Mouse (Mus musculus): Measurements from ENCODE around the gene Pcdh7. TPM values are rescaled to one million over a fixed set of nuclear protein-coding genes. Genes with fewer than 3 reads are reported as not detected.

Gene Pcdh7
- total RNA-seq, 2 experiments from 2014 or later = 1.8 TPM; not detected in 1

DNA sequence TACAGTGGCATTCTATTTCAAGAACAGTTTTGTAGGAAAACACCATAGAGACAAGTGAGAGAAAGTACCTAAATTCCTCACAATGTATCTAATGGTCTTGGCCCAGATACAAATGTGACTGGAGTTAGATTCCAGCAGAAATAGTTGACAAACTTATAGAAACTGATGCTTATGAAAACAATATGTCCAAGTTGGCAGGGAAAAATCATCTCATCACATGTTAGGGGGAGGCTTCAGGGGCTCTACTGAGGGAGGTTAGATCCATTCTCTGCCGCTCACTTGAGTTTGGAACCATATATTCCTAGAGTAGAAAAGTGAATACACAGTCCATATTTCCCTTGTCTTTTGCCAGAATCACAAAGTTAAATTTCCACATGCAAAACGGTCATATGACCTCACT is 150.1 kb downstream of the Pcdh7 start:
- no peak for ATAC-seq (replicated peaks; ENCODE audit: low FRiP score, poor library complexity, severe bottlenecking)

- ATAC-seq (replicated peaks; ENCODE audit: low FRiP score, poor library complexity, severe bottlenecking) = no peak
These were observed 150.9 kb downstream of the Pcdh7 start for GRCm38 (mm10) chr5:57868702-57869101.

- no peak for ATAC-seq (replicated peaks; ENCODE audit: low FRiP score, poor library complexity, severe bottlenecking)
These were observed 153.0 kb downstream of the Pcdh7 start for GRCm38 (mm10) chr5:57870727-57871126.

- ATAC-seq (replicated peaks; ENCODE audit: low FRiP score, poor library complexity, severe bottlenecking) = no peak
These were observed 167.2 kb downstream of the Pcdh7 start for GRCm38 (mm10) chr5:57884982-57885381.

DNA sequence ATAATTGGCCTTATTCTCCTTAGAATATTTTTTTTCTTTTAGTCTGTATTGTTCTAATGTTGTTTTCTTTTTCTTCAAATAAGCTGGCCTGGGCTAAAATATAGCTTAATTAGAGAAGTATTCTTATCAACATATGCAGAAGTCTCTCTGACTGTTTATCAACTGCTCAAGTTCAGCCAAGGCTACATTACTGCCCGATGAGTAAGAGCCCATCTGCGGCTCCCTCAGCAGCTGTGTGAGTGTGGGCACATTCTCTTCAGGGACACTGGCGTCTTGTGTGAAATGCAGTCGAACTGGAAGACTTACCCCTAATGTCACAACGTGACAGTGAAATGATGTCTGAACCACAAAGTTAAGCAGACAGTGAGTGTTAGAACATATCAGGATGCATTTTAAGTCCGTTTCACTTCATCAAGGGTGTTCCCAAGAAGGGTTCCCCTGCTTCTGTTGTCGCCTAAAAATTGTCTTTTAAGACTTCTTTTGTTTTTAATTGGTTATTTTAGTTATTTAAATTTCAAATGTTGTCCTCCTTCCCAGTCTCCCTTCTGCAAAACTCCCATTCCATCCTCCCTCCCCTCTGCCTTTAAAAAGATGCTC is 181.3 kb downstream of the Pcdh7 start:
- peak; percentile 98 for ATAC-seq (replicated peaks; ENCODE audit: low FRiP score, poor library complexity, severe bottlenecking)

GRCm38 (mm10) chr5:57907218-57907617 is 189.5 kb downstream of the Pcdh7 start:
- no peak for ATAC-seq (replicated peaks; ENCODE audit: low FRiP score, poor library complexity, severe bottlenecking)

DNA sequence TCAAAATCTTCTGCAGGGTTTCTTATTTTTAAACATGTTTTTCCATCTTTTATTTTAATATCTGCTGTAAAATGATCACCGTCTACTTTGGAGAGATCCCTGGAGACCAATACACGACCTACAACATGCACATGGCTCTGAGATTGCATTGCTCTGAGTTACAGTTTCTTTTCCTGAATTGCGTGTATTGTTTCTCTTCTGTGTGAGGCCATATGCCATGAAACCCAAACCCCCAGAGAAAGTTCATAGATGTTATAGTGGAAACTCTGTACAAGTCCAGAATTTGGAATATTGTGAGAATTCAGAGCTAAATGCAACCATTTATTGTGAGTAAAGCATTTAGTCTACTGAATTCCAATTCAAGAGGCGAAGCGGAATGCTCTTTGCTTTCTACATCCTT is 203.4 kb downstream of the Pcdh7 start:
- ATAC-seq (replicated peaks; ENCODE audit: low FRiP score, poor library complexity, severe bottlenecking) = no peak

DNA sequence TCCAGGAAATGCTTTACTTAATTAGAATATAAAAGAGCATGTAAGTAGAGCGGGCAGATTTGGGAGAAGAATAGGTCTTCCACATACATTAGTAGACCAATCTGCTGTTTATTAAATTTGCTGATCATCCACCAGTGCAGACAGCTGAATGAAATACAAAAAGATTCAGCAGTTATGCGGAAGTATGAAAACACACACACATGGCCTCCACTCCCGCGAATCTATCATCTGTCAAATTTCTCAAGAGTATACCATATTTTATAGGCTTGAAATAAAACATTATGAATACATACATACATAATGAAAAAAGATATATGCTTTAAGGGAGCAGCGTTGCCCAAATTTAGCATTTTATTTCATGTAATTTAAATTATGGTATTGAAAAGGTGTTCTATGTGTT is 213.6 kb downstream of the Pcdh7 start:
- no peak for ATAC-seq (replicated peaks; ENCODE audit: low FRiP score, poor library complexity, severe bottlenecking)

- no peak for ATAC-seq (replicated peaks; ENCODE audit: low FRiP score, poor library complexity, severe bottlenecking)
These were observed 214.0 kb downstream of the Pcdh7 start for GRCm38 (mm10) chr5:57931738-57932137.

DNA sequence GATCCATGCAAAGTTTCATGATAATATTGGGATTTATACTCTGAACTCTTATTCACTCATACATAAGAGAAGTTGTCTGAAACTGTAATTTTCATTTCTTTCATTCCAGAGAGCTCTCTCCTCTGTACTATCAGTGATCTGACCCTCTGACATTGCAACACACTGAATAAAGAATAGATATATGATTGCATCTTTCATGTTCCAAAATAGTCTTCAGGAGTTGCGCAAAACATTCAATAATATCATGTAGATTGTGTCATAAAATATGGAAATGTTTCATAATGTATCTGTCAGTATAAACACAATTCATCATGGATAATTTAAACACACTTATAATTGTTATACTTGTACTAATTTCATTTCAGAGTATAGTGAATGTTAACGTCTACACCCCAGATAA is 216.9 kb downstream of the Pcdh7 start:
- no peak for ATAC-seq (replicated peaks; ENCODE audit: low FRiP score, poor library complexity, severe bottlenecking)

DNA sequence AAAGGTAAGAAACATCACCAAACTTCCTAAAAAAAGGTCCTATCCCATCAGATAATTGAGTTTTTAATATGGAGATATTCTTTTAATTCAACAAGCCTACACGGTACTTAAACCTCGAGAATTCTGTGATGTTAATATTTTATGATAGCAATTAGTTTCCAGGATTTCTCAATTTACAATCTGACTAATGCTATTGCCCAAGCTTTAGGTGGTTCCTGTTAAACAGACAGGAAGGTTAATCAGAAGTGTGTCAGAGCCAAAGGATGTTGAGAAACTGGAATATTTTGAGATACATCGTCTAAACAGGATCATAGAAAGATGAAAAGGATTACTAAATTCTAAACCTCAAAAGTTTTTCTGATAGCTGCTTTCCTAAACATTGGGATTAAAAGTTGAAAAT is 222.7 kb downstream of the Pcdh7 start:
- no peak for ATAC-seq (replicated peaks; ENCODE audit: low FRiP score, poor library complexity, severe bottlenecking)

DNA sequence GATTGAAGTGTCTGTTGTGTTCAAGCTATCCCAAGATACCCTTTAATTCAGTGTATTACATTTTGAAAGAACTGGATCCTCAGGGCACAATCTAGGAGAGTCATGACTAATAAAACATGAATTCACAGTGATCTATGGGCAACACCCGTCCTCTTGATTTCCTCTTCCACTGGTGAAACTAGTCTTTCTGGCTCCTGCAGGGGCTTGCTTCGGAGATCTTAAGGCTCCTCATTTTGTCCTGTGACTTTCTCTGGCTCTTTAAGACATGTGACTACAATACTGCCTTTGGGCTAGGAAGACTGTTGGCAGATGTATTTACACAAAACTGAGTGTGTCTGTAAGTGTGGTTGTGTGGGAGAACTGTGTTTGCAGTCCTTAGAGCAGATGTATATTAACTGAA is 225.4 kb downstream of the Pcdh7 start:
- no peak for ATAC-seq (replicated peaks; ENCODE audit: low FRiP score, poor library complexity, severe bottlenecking)

- ATAC-seq (replicated peaks; ENCODE audit: low FRiP score, poor library complexity, severe bottlenecking) = no peak
These were observed 225.8 kb downstream of the Pcdh7 start for GRCm38 (mm10) chr5:57943611-57944010.

GRCm38 (mm10) chr5:57945419-57945818 is 227.7 kb downstream of the Pcdh7 start:
- no peak for ATAC-seq (replicated peaks; ENCODE audit: low FRiP score, poor library complexity, severe bottlenecking)

DNA sequence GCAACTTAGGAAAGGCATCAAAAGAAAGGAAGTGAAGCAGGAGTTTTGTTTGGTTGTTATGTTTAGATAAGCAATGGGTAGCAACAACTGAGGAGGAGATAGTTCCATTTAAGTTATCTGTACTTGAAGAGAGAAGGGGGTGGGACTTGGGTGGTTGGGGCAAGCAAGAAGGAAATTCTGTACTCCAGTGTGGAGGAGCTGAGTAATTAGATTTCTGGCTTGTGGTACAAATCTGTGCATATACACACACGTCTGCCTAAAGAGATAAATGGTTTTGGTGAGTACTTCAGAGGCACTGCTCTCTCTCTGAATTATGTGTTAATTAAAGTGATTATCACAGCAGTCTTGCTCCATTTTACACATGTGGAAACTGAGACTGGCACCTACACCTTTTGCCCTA is 241.6 kb downstream of the Pcdh7 start:
- no peak for ATAC-seq (replicated peaks; ENCODE audit: low FRiP score, poor library complexity, severe bottlenecking)

DNA sequence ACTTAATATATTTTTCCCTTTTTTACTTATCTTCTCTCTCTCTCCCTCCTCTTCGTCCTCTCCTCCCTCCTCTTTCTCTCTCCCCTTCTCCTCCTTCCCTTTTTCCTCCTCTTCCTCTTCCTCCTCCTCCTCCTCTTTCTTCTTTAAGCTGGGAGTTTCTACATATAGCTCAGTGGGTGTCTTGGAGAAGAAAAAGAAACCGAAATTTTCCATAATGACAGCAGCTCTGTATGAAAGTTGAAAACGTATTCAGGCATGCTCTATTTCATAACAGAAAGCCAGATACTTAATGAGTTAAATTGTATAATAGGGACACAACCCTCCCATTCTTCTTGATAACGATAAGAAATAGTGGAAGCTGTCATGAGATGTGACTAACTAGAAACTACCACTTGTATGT is 246.0 kb downstream of the Pcdh7 start:
- no peak for ATAC-seq (replicated peaks; ENCODE audit: low FRiP score, poor library complexity, severe bottlenecking)

- ATAC-seq (replicated peaks; ENCODE audit: low FRiP score, poor library complexity, severe bottlenecking) = no peak
These were observed 246.4 kb downstream of the Pcdh7 start for GRCm38 (mm10) chr5:57964201-57964600.

DNA sequence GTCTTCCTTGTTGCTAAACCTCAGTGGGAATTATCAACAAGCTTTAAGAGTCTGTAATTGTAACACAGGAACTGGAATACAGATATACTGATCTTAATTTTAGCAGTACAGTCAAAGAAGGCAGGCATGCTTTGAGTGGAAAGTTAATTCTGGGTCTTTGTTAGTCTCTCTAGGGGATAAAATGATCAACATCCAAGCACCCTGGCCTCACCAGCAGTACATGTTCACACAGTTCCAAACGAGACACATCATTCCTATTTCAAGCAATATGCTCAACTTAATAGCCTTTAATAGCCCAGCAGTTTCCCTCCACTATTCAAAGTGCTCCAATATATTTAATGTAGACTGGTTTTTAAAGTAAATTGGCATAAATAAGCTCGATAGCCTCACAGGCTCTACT is 275.8 kb downstream of the Pcdh7 start:
- ATAC-seq (replicated peaks; ENCODE audit: low FRiP score, poor library complexity, severe bottlenecking) = no peak

DNA sequence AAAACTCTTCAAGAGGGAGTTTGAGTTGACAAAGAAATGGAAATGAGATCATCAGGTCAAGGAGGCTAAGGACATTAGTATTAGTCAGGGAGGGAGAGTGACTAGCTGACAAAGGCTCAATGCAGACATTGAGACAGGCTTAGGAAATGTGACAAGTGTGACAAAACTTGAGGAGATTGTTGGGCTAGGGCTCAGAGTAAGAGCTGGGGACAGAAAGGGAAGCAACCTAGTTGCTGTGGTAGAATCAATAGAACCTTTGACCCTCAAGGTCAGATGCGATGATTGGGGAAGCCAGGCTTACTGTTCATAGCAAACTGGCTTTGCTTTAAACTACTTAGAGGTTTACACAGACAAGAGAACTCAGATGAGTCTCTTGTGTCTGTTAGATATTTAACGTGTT is 303.6 kb downstream of the Pcdh7 start:
- ATAC-seq (replicated peaks; ENCODE audit: low FRiP score, poor library complexity, severe bottlenecking) = no peak

DNA sequence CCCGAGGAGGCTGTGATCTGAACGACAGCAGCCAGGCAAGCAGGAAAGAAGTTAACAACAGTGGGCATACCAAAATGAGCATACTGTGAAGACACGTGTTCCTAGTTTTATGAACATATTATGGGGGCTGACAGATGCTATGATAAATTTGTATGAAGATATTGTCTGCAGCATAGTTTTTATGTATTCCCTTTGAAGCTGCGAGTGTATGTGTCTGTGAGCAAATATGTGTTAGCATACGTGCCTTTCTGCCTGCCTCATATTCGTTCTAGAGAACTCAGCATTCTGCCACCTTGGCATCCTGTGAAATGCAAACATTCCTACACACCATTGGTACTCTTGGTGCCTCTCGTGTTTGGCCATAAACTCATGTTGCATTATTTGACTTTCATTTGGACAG is 307.4 kb downstream of the Pcdh7 start:
- no peak for ATAC-seq (replicated peaks; ENCODE audit: low FRiP score, poor library complexity, severe bottlenecking)

DNA sequence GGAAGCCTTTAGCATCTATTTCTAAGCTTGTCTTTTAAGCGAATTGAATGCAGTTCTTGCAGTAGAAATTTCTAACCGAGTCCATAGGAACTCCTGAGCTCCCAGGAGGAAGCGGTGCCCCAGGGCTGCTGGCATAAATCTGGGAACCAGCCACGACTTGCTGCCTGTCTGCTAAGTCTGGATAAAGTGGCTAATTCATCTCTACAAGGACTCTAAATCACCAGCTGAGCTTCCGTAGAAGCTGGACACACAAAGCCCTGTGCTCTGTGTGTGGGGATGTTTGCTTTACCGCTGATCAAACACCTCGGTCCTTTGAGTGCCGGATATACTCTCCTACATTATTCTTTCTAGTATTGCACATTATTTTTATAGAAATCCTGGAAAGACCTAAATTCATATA is 308.0 kb downstream of the Pcdh7 start:
- no peak for ATAC-seq (replicated peaks; ENCODE audit: low FRiP score, poor library complexity, severe bottlenecking)

DNA sequence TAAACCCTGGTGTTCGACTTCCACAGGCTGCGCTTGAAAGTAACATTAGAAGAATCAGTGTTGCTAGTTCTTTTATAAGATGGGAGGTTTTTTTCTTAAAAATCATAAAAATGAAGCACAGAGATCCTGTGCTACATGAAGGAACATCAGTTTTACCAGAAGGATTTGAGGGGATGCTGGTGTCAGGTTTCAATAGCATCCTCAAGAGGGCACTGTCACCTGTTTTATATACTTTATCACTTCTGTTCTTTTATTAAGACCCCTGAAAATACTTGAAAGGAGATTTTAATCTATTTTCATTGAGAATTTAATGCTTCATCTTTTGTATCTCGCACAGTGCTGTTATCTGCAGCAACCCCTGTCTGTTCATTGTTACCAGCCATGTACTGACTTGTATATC is 322.1 kb downstream of the Pcdh7 start:
- no peak for ATAC-seq (replicated peaks; ENCODE audit: low FRiP score, poor library complexity, severe bottlenecking)

GRCm38 (mm10) chr5:58044216-58044615 is 326.4 kb downstream of the Pcdh7 start:
- ATAC-seq (replicated peaks; ENCODE audit: low FRiP score, poor library complexity, severe bottlenecking) = no peak
